Mouse (Mus musculus) kidney, adult 11 months (tissue): ENCODE results near the gene Asah2.
"Not testable (repeated sequence)": the region's sequence is repeated elsewhere in the genome, so short reads cannot be mapped to it uniquely, and the experiment has no call there.

Experiments used
- DNase-seq: peaks from one replicate; pipeline ENCODE4 v3.0.0; 2022

Gene Asah2

GRCm38 (mm10) chr19:32107771-32108306, at the start of gene Asah2:
Asah2 (minus strand) TSS chr19:32108211.
- DNase-seq, result peak; percentile 81

DNA sequence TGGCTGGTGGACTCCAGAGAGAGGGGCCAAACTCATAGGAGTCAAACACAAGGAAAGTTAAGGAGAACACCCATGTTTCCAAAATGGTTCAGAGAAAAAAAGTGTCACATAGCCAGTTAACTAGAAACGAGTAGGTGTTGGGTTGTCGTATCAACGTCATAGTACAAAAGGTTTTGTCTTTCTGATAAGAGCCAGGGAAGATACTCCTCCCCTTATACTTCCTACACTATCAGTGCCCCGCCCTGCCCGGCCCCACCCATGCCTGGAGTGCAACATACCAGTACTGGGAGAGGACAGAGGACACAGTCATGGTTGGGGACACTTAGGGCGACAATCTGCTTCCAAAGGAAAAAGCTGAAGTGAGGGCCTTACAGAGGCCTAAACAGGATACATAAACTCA, 49.0 kb upstream of the Asah2 start:
- no peak for DNase-seq

DNA sequence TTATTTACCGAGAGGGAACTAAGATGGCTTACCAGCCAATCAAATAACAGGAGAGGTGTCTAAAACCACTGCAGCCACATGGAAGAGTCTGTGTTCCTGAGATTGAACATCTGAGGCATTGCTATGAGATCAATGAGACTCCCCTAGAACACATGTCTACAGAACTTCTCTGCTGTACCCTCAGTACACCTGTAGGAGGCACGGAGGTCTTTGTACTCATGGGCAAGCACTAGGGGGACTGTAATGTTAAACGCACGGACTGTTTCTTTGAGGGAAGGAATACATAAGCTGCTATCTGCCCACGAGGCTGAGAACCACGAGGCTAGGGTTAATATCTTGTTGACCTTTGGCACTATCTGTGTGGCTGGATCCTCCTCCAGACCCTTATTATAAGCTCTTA, 44.5 kb upstream of the Asah2 start:
- no peak for DNase-seq

- no peak for DNase-seq
These were observed 40.7 kb upstream of the Asah2 start for GRCm38 (mm10) chr19:32148710-32149109.

- no peak for DNase-seq
These were observed 34.4 kb upstream of the Asah2 start for GRCm38 (mm10) chr19:32142383-32142782.

DNA sequence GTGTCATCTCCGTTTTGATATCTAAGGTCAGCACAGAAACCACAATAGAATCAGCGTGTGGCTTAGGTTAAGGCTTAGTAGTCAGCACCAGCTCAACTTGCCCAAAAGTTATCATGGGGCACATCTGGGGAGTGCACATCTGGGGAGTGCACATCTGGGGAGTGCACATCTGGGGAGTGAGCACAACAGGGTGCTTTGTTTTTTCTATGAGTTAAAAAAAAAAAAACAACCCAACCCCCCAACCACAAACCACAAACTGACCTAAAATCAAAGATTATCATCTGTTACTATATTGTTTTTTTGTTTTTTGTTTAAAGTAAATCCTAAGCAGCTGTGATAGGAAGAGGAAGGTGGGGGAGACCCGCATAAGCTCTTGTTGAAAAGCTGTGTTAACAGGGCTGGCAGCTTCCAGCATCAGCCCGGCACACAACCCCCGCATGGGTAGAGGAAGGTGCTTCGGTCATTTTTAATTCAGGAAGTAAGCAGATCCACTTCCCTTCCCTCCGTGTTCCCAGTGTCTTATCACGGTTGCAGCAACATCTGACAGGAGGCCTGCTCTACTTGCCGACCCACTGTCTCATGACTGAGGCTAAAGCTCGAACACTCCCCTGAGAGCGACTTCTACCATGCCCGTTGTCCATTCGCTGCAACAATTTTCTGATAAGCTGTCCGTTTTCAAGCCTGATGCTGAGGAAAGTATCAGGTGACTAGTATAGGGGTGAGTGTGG, 30.5 kb upstream of the Asah2 start:
- no peak for DNase-seq

DNA sequence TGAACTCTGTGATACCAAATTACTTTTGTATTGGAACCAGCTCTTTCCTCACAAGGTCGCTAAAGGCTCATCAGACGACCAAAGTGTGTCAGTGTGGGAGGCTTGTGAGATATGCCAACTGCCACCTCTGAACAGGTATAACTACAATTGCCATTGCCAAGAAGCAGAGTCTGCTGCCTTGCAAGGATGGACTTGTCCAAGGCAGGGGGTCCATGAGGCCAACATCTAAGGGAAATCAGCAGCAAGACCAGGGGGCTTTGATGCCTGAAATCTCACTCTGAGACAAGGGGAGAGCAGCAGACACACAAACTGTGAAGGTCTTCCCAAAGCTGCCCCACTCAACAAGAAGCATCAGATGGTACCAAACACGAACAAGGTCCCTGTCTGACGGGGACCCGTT, 29.9 kb upstream of the Asah2 start:
- no peak for DNase-seq

GRCm38 (mm10) chr19:32136888-32137625, 29.0 kb upstream of the Asah2 start:
- DNase-seq, result no peak

DNA sequence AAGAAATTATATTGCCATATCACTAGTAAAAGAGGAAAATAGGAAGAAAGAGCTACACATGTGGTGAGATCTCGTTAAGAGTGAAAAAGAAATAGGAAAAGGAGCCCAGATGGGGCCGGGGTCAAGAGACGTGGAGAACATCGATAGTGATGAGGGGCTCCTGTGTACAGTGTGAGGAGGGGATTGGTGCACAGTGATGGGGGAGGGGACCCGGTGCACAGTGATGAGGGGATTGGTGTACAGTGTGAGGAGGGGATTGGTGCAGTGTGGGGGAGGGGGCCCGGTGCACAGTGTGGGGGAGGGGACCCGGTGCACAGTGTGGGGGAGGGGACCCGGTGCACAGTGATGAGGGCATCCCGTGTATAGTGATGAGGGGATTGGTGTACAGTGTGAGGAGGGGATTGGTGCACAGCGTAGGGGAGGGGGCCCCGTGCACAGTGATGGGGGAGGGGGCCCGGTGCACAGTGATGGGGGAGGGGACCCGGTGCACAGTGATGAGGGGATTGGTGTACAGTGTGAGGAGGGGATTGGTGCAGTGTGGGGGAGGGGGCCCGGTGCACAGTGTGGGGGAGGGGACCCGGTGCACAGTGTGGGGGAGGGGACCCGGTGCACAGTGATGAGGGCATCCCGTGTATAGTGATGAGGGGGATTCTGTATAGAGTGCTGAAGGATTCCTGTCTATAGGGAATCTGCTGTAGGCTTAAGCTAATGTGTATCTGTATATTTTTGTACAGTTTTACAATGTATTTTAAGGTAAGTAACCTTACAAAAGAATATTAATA, 23.9 kb upstream of the Asah2 start:
- not testable (repeated sequence) for DNase-seq

DNA sequence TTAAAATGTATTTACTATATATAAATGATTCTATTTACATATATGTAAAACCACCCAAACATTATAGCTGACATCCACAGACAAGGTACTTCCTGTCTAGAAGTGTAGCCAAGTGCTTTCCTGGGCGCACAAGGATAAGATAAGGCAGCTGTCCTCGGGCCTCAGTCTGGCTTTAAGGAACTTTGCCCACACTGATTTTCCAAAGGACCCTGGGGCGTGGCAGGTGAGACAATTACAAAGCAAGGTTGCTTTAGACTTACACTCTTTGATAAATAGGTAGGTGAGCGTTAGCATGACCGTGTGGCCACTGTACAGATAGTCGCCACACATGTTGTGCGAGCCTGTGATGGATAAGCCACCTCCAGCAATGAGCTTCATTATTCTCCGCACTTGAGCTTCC, 21.3 kb upstream of the Asah2 start:
- DNase-seq, result no peak

DNA sequence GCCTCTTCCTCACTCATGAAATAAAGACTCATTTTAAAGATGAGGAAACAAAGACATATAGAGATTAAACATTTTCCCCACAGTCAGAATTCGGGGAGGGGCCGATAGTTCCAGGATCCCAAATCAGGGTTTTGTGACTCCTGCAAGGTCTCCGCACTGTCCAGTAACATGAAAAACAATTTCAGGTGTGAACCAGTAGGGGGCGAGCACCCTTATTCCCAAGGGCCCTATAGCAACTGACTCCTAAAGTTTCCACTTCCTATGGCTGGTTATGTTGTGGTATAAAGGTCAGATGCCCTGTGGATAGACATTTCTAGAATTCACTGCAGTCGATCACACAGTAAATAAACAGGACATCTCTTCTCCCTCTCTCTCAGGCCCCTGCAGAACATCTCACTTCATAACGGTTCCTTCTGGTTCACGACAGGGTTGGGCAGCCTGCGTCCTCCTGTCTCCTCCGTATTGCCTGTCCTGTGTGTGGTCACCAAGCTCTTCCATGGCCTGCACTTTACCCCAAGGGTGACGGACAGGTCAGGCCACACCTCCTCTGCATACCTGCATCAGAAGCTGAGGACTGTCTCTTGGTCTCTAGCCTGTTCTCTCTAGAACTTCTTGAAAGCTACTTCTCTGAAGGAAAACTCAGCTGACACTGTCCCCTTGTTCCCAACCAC, 19.3 kb upstream of the Asah2 start:
- DNase-seq, result no peak

DNA sequence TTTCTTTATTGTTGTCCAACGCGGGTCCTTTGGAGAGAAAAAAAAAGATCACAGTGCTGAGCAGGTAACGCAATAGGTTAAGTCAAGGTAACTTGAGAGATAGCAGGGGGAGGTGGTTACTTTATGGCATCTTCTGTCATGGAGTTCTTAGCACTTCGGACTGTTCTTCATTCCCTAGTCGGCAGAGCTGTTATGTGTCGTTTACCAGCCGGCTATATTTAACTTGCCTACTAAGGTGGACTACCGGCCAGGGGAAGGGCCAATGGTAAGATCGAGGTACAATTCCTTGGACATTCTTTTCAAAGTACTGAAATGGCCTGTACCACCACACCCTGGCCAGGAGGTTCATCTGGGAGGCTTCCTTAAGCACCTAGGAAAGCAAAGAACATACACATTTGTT, 16.1 kb upstream of the Asah2 start:
- DNase-seq, result no peak

DNA sequence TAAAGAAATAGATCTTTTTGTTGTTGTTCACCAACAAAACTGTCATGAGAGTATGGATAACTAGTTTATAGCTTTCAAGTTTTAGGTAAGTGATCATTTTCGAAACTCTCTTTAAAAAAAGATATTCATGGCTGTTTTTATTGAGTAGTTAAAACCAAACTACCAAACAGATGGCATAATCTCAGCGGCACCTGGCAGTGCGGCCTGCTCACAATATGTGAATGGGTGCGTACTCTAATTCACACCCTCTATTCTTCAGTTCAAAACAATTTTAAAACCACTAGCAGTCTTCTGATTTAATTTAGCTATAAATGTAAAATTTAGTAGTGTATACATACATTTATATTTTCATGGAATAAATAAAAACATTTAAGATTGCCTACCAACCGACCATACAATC, 15.2 kb upstream of the Asah2 start:
- no peak for DNase-seq

GRCm38 (mm10) chr19:32120798-32121197, 12.8 kb upstream of the Asah2 start:
- DNase-seq, result no peak

DNA sequence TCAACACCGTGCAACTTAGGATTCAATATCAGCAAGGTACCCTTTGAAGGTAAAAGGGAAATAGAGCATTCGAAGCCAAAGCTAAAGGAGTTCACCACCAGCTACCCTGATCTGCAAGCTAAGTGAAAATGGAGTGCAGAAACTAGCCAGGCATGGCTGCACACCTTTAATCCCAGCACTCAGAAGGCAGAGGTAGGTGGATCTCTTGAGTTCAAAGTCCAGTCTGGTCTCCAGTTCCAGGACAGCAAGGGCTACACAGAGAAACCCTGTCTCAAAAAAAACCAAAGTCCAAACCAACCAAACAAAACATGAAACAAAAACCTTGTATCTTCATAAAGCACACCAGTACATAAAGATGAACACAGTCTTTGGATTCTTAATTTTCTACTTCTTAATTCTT, 11.7 kb upstream of the Asah2 start:
- peak; percentile 79 for DNase-seq

- DNase-seq, result no peak
These were observed 10.5 kb upstream of the Asah2 start for GRCm38 (mm10) chr19:32118496-32118895.

- no peak for DNase-seq
These were observed 9.5 kb upstream of the Asah2 start for GRCm38 (mm10) chr19:32117484-32118018.

GRCm38 (mm10) chr19:32111866-32112790, 4.1 kb upstream of the Asah2 start:
- DNase-seq, result no peak

DNA sequence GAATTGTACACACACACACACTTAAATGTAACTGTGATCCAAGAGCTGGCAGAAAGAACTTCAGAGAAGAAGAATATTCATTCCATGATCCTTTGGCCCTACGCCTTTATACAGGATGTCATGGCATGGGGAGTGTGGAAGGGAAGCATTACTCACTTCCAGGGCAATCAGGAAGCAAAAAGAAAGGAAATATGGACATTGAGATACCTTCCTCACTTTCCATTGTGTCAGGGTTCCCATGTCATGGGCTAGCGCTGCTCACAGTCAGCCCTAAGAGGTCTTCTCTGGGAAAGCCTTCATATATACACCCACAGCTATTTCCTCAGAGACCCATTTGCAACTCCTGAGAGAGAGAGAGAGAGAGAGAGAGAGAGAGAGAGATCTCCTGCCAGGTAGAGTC, 1.3 kb downstream of the Asah2 start:
- no peak for DNase-seq

- DNase-seq, result no peak
These were observed 3.8 kb downstream of the Asah2 start for GRCm38 (mm10) chr19:32104217-32104616.

DNA sequence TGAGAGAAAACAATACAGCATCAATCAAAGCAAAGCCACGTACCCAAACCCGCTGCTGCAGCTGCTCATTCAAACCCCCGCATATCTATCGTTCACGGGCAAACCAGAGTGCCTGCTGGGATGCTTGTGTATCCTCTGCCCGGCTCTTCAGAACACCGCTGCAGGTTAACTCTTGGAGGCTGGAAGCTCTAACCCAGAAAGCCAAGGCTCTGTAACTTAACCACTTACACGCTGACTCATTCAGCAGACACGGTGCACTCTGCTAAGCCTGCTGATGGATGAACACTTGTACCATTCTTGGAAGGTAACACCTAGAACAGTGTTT, 5.1 kb downstream of the Asah2 start:
- no peak for DNase-seq
